18 mouse cellular contexts compared by ENCODE assay signal in genomic region chr2:125914167-125914566, GRCm38 (mm10).
"Had no signal": no experiment of that assay in that cellular context is flagged by ENCODE, and none has a peak within 500 bp of the region (broad histone marks: within the 10 kb centered on the region; RNA-seq: fewer than 3 reads in every experiment).

No protein-coding gene starts in this region.

- H3K27me3 ChIP-seq: kidney, embryonic 15.5 days; limb, embryonic 12.5 days; megakaryocyte, embryonic 14.5 days had no signal

- DNase-seq: kidney, adult 8-10 months; kidney, postnatal 10 days; kidney, postnatal 36 days; layer of hippocampus, postnatal 36 days; liver, postnatal 0 days; lung, embryonic 14.5 days; lung, postnatal 36 days; midbrain, embryonic 14.5 days; thymus, adult 18-20 months; thymus, postnatal 4 days had no signal

- H3K9ac ChIP-seq: kidney, embryonic 15.5 days; limb, embryonic 12.5 days; liver, embryonic 14.5 days; liver, postnatal 0 days; lung, embryonic 14.5 days had no signal

- ATAC-seq: liver, postnatal 0 days; lung, postnatal 0 days had no signal

- H3K9me3 ChIP-seq: kidney, embryonic 15.5 days; limb, embryonic 12.5 days; megakaryocyte, embryonic 14.5 days; midbrain, embryonic 10.5 days had no signal

- H3K27ac ChIP-seq: kidney, embryonic 15.5 days; left cerebral cortex, adult 2 months; limb, embryonic 12.5 days; liver, embryonic 14.5 days; midbrain, embryonic 10.5 days had no signal

- H3K4me3 ChIP-seq: kidney, embryonic 15.5 days; left cerebral cortex, adult 2 months; limb, embryonic 12.5 days; megakaryocyte, embryonic 14.5 days; midbrain, embryonic 10.5 days had no signal

- H3K36me3 ChIP-seq: limb, embryonic 12.5 days had no signal

- H3K4me2 ChIP-seq: kidney, embryonic 15.5 days; limb, embryonic 12.5 days; liver, embryonic 11.5 days; lung, embryonic 14.5 days had no signal
